Mouse (Mus musculus) heart, adult 2 months (tissue): ENCODE results near the gene Zdhhc23.

Experiments
- CTCF ChIP-seq: fragments of 200-600 bp; IDR thresholded peaks from 2 replicates; pipeline ENCODE4 v1.8.1; 2022; ENCODE audit warnings: antibody characterized with exemption, mild to moderate bottlenecking, moderate library complexity
- EP300 ChIP-seq: fragments of 200-500 bp; IDR thresholded peaks from 2 replicates; pipeline ENCODE4 v1.6.1; 2011; ENCODE audit warnings: low read depth, low read length, control low read depth; ENCODE audit not compliant: insufficient read depth
- POLR2A ChIP-seq: fragments of 200-500 bp; IDR thresholded peaks from 2 replicates; pipeline ENCODE4 v1.6.1; 2011; ENCODE audit warnings: mild to moderate bottlenecking, low read depth, low read length, control low read depth; ENCODE audit not compliant: insufficient read depth

DNA sequence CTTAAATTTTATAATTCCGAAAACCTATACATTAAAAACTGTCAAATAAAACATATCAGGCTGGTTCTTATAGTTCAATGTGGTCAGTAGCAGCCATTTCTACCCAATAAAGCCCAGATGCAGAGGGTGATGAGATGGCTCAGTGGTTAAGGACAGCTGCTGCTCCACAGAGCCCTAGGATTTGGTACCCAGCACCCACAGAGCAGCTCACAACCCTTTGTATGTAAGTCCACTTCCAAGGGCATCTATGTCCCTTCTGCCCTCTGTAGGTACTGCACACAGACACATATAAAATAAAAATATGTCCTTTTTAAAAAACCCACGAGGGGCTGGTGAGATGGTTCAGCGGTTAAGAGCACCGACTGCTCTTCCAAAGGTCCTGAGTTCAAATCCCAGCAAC is 6.7 kb upstream of the Zdhhc23 start:
- no peak for TF ChIP-seq CTCF
- no peak for TF ChIP-seq EP300
- TF ChIP-seq POLR2A: no peak
